Mouse (Mus musculus) layer of hippocampus, adult 9-10 months (tissue): ENCODE measurements at regions not wholly inside any gene's neighbourhood (a gene's known extent, or its start where the extent isn't known, plus 50 kb on each side); places are given as distances from the start of the nearest gene placed in this dataset.

Experiments
- DNase-seq: peaks from one replicate; pipeline ENCODE4 v3.0.0; 2022; ENCODE audit warnings: low spot score

- DNase-seq = no peak
These were observed 85.0 kb downstream of the Arl4a start for GRCm38 (mm10) chr12:39952854-39953253.

GRCm38 (mm10) chr12:39951911-39952310 is 85.9 kb downstream of the Arl4a start:
- DNase-seq = no peak

GRCm38 (mm10) chr12:39950270-39950801 is 87.5 kb downstream of the Arl4a start:
- DNase-seq = no peak

GRCm38 (mm10) chr12:39942910-39943309 is 94.9 kb downstream of the Arl4a start:
- no peak for DNase-seq

- no peak for DNase-seq
These were observed 96.7 kb downstream of the Arl4a start for GRCm38 (mm10) chr12:39941162-39941561.

GRCm38 (mm10) chr12:39939017-39939416 is 98.8 kb downstream of the Arl4a start:
- DNase-seq = no peak

- DNase-seq = no peak
These were observed 99.6 kb downstream of the Arl4a start for GRCm38 (mm10) chr12:39938211-39938610.

- no peak for DNase-seq
These were observed 101.5 kb downstream of the Arl4a start for GRCm38 (mm10) chr12:39936331-39936730.

GRCm38 (mm10) chr12:39935775-39936174 is 102.0 kb downstream of the Arl4a start:
- no peak for DNase-seq

GRCm38 (mm10) chr12:39934877-39935276 is 102.9 kb downstream of the Arl4a start:
- no peak for DNase-seq

- DNase-seq = no peak
These were observed 106.6 kb downstream of the Arl4a start for GRCm38 (mm10) chr12:39931251-39931650.

- no peak for DNase-seq
These were observed 109.9 kb downstream of the Arl4a start for GRCm38 (mm10) chr12:39927902-39928301.

- no peak for DNase-seq
These were observed 110.8 kb downstream of the Arl4a start for GRCm38 (mm10) chr12:39927014-39927413.

GRCm38 (mm10) chr12:39921481-39921880 is 116.3 kb downstream of the Arl4a start:
- DNase-seq = no peak

- DNase-seq = no peak
These were observed 117.3 kb downstream of the Arl4a start for GRCm38 (mm10) chr12:39920466-39920913.

GRCm38 (mm10) chr12:39919909-39920308 is 117.9 kb downstream of the Arl4a start:
- DNase-seq = no peak

- DNase-seq = no peak
These were observed 149.3 kb downstream of the Arl4a start for GRCm38 (mm10) chr12:39888493-39888892.

GRCm38 (mm10) chr12:39885366-39885765 is 152.5 kb downstream of the Arl4a start:
- DNase-seq = no peak

- no peak for DNase-seq
These were observed 157.5 kb downstream of the Arl4a start for GRCm38 (mm10) chr12:39880309-39880708.

- no peak for DNase-seq
These were observed 163.9 kb downstream of the Arl4a start for GRCm38 (mm10) chr12:39873917-39874316.

GRCm38 (mm10) chr12:39861797-39862196 is 176.0 kb downstream of the Arl4a start:
- no peak for DNase-seq

- DNase-seq = no peak
These were observed 186.2 kb downstream of the Arl4a start for GRCm38 (mm10) chr12:39851610-39852009.

- DNase-seq = no peak
These were observed 188.3 kb downstream of the Arl4a start for GRCm38 (mm10) chr12:39849346-39850058.

GRCm38 (mm10) chr12:39840615-39841014 is 197.2 kb downstream of the Arl4a start:
- DNase-seq = no peak
